Mouse (Mus musculus) hindbrain, embryonic 11.5 days (tissue): ENCODE measurements around the gene Usp36. TPM values are rescaled to one million over a fixed set of nuclear protein-coding genes. Genes with fewer than 3 reads are reported as not detected.

Source experiments
- ATAC-seq: fragments of 200-750 bp; cut with Nextera tagmentation; 2 replicates; pipeline ENCODE4 v1.8.0; 2017; ENCODE audit warnings: mild to moderate bottlenecking, moderate TSS enrichment, moderate library complexity; ENCODE audit not compliant: low FRiP score
- DNase-seq: peaks from one replicate; pipeline ENCODE4 v3.0.0-alpha.2; 2015; ENCODE audit warnings: low spot score
- H3K27ac ChIP-seq: fragments of 300-500 bp; sonication (generic); 2 replicates; pipeline ENCODE4 v1.5.1; 2014; ENCODE audit warnings: mild to moderate bottlenecking, low read depth, low read length
- H3K27me3 ChIP-seq: fragments of 300-500 bp; sonication (generic); 2 replicates; pipeline ENCODE4 v1.6.1; 2014; ENCODE audit warnings: mild to moderate bottlenecking, low read length, moderate library complexity, mixed read lengths; ENCODE audit not compliant: control insufficient read depth, insufficient read depth
- H3K36me3 ChIP-seq: fragments of 300-500 bp; sonication (generic); 2 replicates; pipeline ENCODE4 v1.6.1; 2014; ENCODE audit warnings: mild to moderate bottlenecking, low read length, moderate library complexity, mixed read lengths; ENCODE audit not compliant: control insufficient read depth, insufficient read depth
- H3K4me1 ChIP-seq: fragments of 300-500 bp; sonication (generic); replicated peaks from 2 replicates; pipeline ENCODE4 v1.6.1; 2014; ENCODE audit warnings: low read length, mixed read lengths; ENCODE audit not compliant: control insufficient read depth, insufficient read depth
- H3K4me2 ChIP-seq: fragments of 300-500 bp; sonication (generic); replicated peaks from 2 replicates; pipeline ENCODE4 v1.6.1; 2014; ENCODE audit warnings: mild to moderate bottlenecking, low read depth, low read length
- H3K4me3 ChIP-seq: fragments of 300-500 bp; sonication (generic); 2 replicates; pipeline ENCODE4 v1.5.1; 2014; ENCODE audit warnings: low read depth, low read length
- H3K9ac ChIP-seq: fragments of 300-500 bp; sonication (generic); 2 replicates; pipeline ENCODE4 v1.6.1; 2014; ENCODE audit warnings: low read depth, low read length
- H3K9me3 ChIP-seq: fragments of 300-500 bp; sonication (generic); 2 replicates; pipeline ENCODE4 v1.6.1; 2016; ENCODE audit warnings: low read length; ENCODE audit not compliant: control insufficient read depth
- WGBS: fragments of 180-500 bp; shearing (Covaris S2); extraction: QIAGEN DNeasy Blood & Tissue Kit; methylation state at CpG from one replicate; pipeline ENCODE4 v1.1.7; 2014; 5-methylcytosine and 5-hydroxymethylcytosine counted together
- polyA plus RNA-seq: library from polyadenylated mRNA; unstranded; fragments of >200 nt; fragmentation: Nextera tagmentation; extraction: Ambion mirVana; gene quantifications from 2 replicates; pipeline ENCODE4 v1.2.1, GENCODE M21; 2014

Usp36 gene
- polyA plus RNA-seq, 1 experiment from 2014 or later = 9.9 TPM

DNA sequence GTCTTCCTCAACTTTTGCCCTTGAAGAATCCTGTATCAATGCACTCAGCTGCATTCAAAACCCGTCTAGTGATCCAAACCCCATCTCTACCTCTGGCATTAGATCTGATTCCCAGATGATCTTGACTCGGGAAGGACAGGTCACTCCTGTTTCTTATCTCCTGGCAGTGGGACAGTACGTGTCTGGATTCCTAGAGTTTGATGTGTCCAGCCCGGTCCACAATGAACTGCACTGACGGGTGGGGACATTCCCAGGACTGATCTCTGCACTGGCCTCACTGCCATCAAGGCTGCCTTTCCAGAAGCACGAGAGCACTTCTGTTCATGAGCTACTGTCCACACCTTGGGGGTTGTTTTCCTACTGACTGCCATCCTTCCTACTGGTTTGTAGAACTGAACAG is 73.6 kb downstream of the Usp36 start:
- H3K9me3 ChIP-seq = no peaks in the 10 kb centered on the region
- H3K4me2 ChIP-seq = no peak overlapping the region
- no peaks in the 10 kb centered on the region for H3K27me3 ChIP-seq
- 86% methylated on average over 6 of the region's 6 CpGs for WGBS
- no peak overlapping the region for H3K9ac ChIP-seq
- no peak overlapping the region for H3K4me3 ChIP-seq
- DNase-seq (no peak), ATAC-seq (no peak)
- peaks cover 3% of the 10 kb centered on the region; the same call in 1 of the 2 replicates for H3K4me1 ChIP-seq
- no peaks in the 10 kb centered on the region for H3K36me3 ChIP-seq
- H3K27ac ChIP-seq = no peak overlapping the region

DNA sequence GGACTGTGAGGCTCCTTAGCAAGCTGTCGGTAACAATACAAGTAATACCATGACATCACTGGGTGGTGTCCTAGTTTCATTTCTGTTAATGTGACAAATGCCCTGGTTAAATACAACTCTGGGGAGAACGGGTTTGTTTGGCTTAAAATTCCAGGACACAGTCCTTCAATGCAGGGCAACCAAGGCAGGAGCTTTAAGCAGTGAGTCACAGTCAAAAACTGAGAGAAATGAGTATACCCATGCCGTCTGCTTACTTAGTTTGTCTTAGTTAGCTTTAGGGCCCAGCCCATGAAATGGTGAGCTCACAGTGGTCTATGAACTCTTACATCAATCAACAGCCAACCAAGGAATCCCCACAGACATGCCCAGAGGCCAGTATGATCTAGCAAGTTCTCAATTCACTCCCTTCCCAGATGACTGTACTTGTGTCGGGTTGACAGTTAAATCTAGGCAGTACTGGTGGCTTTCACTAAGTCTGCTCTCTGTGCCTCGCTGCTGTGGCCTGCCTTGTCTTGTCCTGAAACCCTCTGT is 74.1 kb downstream of the Usp36 start:
- no peaks in the 10 kb centered on the region for H3K9me3 ChIP-seq
- H3K4me1 ChIP-seq = peaks cover 3% of the 10 kb centered on the region; the same call in 1 of the 2 replicates
- 79% methylated on average over 5 of the region's 5 CpGs for WGBS
- no peak overlapping the region for H3K4me2 ChIP-seq
- DNase-seq (no peak), ATAC-seq (no peak)
- no peak overlapping the region for H3K4me3 ChIP-seq
- no peaks in the 10 kb centered on the region for H3K36me3 ChIP-seq
- H3K9ac ChIP-seq = no peak overlapping the region
- H3K27ac ChIP-seq = no peak overlapping the region
- no peaks in the 10 kb centered on the region for H3K27me3 ChIP-seq

DNA sequence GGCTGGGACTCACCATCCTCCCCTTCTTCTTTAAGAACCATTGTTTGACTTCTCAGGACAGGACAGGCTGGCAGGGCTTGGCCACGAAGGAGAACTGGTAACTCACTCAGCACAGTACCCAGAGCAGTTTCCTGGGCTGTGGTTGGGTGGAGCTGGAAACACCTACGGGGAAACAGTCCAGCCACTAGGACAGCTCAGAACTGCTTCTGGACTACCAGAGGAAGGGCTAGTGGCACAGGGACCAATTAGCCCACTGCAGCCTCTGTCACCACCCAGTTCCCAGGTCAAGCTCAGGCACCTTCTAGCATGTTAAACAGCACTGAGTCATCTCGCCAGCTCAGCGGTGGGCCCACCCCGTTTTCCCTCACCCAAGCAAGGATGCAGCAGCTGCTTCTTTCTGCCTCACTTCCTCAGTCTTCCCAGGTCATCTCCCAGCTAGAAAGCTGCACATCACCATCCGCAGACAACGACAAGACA is 77.4 kb downstream of the Usp36 start:
- Histone ChIP-seq H3K27me3 (no peaks in the 10 kb centered on the region), H3K9me3 (no peaks in the 10 kb centered on the region), H3K36me3 (no peaks in the 10 kb centered on the region), H3K27ac (no peak overlapping the region), H3K9ac (no peak overlapping the region), H3K4me1 (peaks cover 14% of the 10 kb centered on the region), H3K4me2 (no peak overlapping the region), H3K4me3 (no peak overlapping the region)
- DNase-seq (no peak), ATAC-seq (no peak)
- 65% methylated on average over 7 of the region's 7 CpGs for WGBS

DNA sequence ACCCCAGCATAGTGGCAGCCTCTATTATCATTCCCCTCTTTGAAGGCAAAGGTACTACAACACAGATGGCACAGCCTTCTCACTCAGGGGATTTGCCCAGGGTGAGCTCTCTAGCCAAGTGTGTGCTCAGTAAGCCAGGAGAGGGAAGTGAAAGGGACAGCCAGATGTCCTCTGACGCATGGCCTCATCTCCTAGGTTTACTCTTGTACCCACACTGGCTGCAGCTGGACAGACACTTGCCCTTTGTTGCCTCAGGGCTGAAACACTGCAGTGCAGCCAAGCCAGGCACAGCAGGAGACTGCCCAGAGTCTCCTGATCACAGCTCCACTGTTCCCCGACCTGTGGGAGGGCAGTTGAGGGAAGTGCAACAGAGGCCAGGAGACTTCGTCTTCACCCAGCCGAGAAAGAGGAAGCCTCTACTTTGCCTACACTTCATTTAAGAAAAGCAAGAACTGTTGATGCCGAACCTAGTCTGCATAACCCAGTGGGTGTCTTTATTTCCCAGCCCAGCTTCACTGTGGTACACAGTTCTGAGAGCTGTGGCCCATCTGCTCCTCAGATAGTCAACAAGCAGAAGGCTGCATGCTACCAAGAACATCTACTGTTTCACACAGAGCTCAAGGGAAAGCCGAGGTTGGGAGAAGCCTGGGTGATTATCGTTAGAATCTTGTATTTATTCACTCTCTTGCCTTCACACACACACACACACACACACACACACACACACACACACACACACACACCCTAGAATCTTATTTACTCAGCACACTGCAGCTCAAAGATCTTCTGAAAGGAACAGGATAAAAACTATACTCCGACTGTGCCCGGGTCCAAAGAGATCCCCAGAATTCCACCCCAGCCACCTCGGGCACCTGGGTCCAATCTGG is 78.1 kb downstream of the Usp36 start:
- WGBS = 49% methylated on average over 10 of the region's 10 CpGs
- DNase-seq = no peak
- H3K27ac ChIP-seq = peak overlapping the region; percentile 49; the same call in 1 of the 2 replicates

DNA sequence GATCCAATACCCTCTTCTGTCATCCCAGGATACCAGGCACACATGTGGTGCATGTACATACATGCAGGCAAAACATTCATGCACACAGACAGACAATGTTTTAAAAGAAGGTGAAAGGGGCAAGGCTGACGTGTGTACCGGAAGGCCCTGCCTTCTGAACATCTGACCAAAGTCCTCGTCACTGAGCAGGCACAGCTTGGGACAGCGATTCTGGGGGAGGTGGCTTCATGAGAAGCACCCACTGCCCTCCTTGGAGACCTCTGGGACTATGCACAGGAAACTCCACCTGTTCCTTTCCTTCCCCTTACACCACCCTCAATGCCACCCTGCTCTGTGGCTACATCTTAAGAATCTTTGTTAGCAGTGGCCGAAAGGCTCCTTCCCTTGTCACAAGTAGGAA is 79.1 kb downstream of the Usp36 start:
- Histone ChIP-seq H3K27me3 (no peaks in the 10 kb centered on the region), H3K4me2 (no peak overlapping the region), H3K4me3 (no peak overlapping the region), H3K27ac (no peak overlapping the region), H3K9me3 (no peaks in the 10 kb centered on the region), H3K4me1 (peaks cover 14% of the 10 kb centered on the region), H3K9ac (no peak overlapping the region), H3K36me3 (no peaks in the 10 kb centered on the region)
- WGBS = 87% methylated on average over 5 of the region's 5 CpGs
- DNase-seq (no peak), ATAC-seq (no peak)

More for the DNA sequence above, 78.1 kb downstream of the Usp36 start:
- H3K4me2 ChIP-seq = no peak overlapping the region
- H3K27me3 ChIP-seq = no peaks in the 10 kb centered on the region
- no peak overlapping the region for H3K9ac ChIP-seq
- no peak overlapping the region for H3K4me3 ChIP-seq
- no peaks in the 10 kb centered on the region for H3K36me3 ChIP-seq
- peaks cover 14% of the 10 kb centered on the region for H3K4me1 ChIP-seq
- no peak for ATAC-seq
- H3K9me3 ChIP-seq = no peaks in the 10 kb centered on the region

DNA sequence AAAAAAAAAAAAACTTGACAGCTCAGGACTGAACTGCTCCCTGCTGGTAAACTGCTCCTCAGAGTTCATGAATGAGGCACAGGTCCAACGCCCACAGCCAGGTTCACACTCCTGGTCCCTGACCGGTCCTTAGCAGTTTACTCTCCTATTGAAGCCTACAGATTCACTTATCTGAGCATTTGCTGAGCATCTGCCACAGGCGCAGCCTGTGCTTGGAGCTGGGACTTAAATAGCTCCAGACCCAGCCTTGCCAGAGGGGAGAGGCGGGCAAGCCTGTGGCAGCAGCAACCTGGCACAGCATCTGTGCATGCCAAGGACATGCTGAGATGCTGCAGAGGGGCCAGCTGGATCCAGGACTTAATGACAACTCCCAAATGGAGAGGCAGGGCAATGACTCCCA is 79.9 kb downstream of the Usp36 start:
- WGBS = 90% methylated on average over 4 of the region's 4 CpGs
- H3K9me3 ChIP-seq = no peaks in the 10 kb centered on the region
- no peak overlapping the region for H3K9ac ChIP-seq
- DNase-seq = no peak
- H3K36me3 ChIP-seq = no peaks in the 10 kb centered on the region
- no peak overlapping the region for H3K4me2 ChIP-seq
- H3K4me1 ChIP-seq = peaks cover 14% of the 10 kb centered on the region
- no peak overlapping the region for H3K27ac ChIP-seq
- no peaks in the 10 kb centered on the region for H3K27me3 ChIP-seq
- H3K4me3 ChIP-seq = no peak overlapping the region
- ATAC-seq = no peak

Other genes starting within 250 kb of the Usp36 start
- gene Dnah17, start 159.6 kb downstream of the Usp36 start, polyA plus RNA-seq = 0.14 and 0.17 TPM in 2 replicates
- gene Cyth1, start 41.7 kb downstream of the Usp36 start, polyA plus RNA-seq = 16.5 and 16.7 TPM in 2 replicates
- 0.37 and 0.42 TPM in 2 replicates for gene Cep295nl, start 52.3 kb upstream of the Usp36 start, polyA plus RNA-seq
- 39.5 and 41.2 TPM in 2 replicates for gene Timp2, start 65.5 kb upstream of the Usp36 start, polyA plus RNA-seq
- gene Lgals3bp, start 111.8 kb upstream of the Usp36 start, polyA plus RNA-seq = 1.9 and 2.7 TPM in 2 replicates
- gene Cant1, start 128.8 kb upstream of the Usp36 start, polyA plus RNA-seq = 21.0 and 21.1 TPM in 2 replicates
- gene C1qtnf1, start 138.0 kb upstream of the Usp36 start, polyA plus RNA-seq = 1.1 and 2.5 TPM in 2 replicates
- 4.7 and 4.8 TPM in 2 replicates for gene Engase, start 186.6 kb upstream of the Usp36 start, polyA plus RNA-seq